Mouse (Mus musculus): ENCODE results near the gene Vav2. TPM values are rescaled to one million over a fixed set of nuclear protein-coding genes. Genes with fewer than 3 reads are reported as not detected.
A peak's percentile ranks its signal among the peaks of the same experiment; 100 is the strongest.

Gene Vav2
- total RNA-seq, 2 experiments from 2014 or later: 3.1 to 3.9 TPM

DNA sequence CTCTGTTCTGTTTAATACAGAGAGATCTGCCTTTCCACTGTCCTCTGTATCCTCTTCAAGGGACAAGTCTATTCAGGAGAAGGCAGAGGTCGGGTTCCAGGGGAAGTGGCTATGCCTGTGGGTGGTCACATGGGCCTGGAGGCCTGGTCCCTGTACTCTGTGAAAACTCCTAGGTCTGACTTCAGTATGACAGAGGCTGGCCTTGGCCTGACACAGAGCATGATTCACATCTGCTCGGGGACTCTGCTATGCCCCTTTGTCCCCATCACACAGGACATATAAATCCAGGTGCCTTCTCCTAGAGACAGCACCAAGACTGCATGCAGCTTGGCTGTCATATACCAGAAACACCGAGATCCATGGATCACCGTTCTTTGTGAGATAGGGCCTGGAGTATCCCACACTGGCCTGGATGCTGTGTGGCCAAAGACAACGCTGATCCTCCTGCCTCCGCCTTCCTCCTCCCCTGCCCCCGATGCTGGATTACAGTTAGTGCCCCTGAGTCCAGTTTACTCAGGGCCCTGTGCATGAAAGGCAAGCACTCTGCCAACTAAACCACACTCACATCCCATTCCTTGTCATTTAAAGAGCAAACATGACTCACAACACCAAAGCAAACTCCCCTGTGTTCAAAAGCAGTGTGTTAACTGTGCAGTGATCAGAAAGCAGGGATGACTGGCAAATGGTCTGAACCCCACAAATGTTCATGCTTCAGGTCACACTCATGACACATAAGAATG is 139.7 kb downstream of the Vav2 start:
- no peak for DNase-seq
- intact Hi-C loops (cut with DNase I): loop anchor here (10.0 kb wide), 1 partner anchor 228 kb away; the partner anchor contains the start of gene Wdr5

DNA sequence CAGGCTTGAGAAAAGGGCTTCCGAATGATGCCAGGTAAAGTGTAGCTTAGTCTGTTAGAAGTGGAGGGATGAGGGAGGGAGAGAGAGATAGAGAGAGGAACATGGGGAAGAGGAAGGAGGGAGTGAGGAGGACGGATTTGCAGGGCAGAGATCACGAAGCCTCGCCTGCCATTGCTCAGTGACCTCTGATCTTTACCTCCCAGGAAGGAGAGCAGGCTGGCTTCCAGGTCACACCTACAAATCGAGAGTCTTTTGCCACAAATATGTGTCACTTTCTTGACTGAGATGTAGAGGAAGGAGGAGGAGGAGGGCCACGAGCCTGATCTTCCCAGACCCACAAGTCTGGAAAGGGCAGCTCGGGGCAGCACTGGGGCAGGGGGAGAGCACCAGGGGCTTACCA is 142.4 kb downstream of the Vav2 start:
- intact Hi-C loops (cut with DNase I): loop anchor here (10.0 kb wide), 1 partner anchor 230 kb away; the partner anchor contains the start of gene Wdr5
- no peak for DNase-seq

DNA sequence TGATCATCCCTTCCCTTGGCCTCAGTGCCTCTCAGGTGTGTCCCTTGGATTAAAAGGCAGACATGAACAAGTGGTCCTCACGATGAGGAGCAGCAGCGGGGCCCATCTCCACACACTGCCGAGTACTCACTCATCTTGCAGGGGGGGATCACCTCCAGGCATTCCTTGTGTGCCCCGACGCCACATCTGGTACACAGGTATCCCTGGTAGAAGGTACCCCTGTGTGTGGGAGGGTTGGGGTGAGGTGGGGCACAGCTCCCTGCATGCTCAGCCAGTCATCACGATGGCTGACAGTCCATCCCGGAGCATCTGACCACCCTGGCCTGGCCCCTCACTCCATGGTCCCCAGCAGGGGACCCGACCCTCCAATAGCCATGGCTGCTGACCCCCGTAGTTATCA is 145.1 kb downstream of the Vav2 start:
- DNase-seq: no peak
- intact Hi-C loops (cut with DNase I): loop anchor here (2.0 to 10.0 kb wide), 2 partner anchors 147 to 233 kb away; partner anchors contain the start of gene Wdr5

DNA sequence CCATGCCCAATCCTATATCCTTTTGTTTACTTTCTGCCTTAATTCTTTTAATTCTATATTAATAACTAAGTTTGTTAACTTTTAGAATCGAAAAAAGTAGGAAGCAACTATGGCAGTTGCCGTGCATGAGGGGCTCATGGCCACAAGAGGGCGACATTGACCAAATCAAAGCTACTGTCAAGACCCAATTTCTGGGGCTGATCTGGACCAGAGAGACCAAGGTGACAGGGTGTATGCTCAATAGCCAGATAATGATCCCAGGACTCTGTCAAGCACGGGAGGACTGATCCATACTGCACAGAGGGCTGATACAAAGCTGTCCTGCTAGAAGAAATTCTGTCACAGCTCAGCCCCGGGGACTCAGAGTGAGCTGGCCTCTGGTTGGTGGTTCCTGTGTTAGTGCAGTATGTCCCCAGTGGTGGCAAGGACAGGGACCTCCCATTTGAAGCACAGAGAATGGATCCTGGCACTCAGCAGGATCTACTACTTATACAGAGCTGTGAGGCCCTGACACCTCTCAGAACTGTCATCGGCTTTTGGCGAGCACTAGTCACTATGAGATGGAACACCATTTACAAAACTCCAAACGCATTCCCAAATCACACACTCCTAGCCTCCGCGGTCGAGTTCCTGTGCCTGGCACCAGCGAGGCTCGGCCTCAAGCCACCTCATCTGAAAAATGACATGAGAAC is 145.8 kb downstream of the Vav2 start:
- intact Hi-C loops (cut with DNase I): loop anchor here (2.0 to 10.0 kb wide), 2 partner anchors 148 to 234 kb away; partner anchors contain the start of gene Wdr5
- peak; percentile 41 to 49 for DNase-seq

DNA sequence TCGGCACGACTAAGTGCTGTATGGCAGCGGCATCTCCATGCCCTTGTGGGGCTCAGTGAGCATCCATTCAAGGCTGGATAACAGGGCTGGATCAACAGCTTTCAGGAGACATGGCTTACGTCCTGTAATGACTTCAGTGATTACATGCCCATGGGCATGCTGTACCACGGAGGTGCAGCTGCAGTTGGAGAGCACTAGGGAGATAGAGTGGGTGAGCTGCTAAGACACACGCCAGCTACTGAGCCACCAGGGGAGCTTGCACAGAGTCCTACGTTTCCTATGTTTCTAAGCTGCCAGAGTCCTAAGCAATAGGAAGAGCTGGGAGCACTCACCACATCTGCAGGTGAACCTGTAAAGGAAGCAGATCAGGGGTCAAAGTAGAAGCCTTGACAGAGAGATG is 148.0 kb downstream of the Vav2 start:
- intact Hi-C loops (cut with DNase I): no loop called here
- no peak for DNase-seq

DNA sequence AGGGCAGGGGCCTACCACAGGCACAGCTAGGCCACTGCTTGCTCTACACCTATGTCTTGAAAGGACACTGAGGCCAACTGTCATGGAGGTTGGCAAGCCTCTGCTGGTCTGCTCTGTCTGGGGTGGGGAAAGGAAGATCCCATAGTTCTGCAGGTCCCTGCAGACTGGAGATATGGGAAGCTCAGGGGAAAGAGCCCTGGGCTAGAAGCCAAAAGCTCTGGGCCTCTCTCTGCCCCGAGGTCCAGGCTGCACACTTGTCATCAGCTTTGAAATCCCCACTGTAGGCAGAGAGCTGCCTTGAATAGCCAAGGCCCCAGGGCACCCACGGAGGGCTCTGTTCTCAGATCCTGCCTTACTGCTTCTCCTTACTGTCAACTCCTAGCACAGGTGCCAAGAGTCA is 158.5 kb downstream of the Vav2 start:
- DNase-seq: no peak
- intact Hi-C loops (cut with DNase I): no loop called here

DNA sequence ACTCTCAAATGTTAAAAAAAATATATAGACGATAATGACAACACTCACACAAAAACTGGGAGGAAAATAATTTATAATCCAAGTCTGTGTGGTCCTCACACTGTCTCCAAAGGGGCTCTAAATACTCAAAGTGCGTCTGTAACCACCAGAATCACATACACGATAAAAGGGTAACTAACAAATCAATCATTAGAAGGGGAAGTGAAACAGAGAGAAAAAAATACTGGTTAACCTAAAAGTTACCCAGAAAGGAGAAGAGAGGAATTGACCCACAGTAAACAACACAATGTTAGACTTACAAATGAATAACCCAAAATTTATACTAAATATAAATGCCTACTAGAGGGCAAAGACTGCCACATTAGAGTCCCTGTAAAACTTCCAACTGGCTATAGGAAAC is 161.0 kb downstream of the Vav2 start:
- intact Hi-C loops (cut with DNase I): no loop called here
- DNase-seq: no peak

DNA sequence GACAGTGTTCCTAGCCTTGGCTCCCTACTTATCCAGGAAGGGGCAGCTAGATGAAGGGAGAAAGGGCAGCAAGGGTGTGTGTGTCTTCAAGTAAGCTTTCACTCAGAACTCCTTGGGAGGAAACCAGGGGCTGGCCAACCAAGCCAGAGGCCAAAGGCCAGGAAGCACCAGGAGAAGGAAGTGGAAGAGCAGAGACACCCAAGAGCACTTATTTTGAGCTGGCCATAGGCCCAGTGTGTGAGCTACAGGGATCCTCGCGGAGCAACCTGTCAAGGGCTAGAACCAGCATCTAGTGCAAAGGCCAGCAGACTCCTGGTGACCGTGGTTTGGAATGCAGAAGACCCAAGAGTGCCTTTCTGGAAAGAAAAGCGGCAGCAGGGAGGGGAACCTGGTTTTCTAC is 163.8 kb downstream of the Vav2 start:
- intact Hi-C loops (cut with DNase I): no loop called here
- DNase-seq: no peak

DNA sequence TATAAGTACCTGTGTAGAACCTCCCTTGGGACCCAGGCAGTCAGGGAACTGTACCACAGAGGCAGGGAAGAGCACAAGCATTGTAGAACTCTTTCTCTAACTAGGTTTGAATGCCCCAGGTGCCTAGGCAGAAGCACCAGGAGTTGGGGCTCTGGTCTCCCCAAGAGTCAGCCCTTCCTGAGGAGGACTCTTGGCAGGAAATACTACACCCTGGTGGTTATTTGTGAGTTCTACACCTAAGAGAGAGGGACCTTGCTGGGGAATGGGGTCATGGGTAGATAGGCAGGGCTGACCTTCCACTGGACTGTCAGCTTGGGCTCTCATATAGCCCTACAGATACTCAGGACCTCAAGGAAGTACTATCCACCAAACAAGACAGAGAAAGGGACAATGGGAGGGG is 175.4 kb downstream of the Vav2 start:
- no peak for DNase-seq
- intact Hi-C loops (cut with DNase I): no loop called here

DNA sequence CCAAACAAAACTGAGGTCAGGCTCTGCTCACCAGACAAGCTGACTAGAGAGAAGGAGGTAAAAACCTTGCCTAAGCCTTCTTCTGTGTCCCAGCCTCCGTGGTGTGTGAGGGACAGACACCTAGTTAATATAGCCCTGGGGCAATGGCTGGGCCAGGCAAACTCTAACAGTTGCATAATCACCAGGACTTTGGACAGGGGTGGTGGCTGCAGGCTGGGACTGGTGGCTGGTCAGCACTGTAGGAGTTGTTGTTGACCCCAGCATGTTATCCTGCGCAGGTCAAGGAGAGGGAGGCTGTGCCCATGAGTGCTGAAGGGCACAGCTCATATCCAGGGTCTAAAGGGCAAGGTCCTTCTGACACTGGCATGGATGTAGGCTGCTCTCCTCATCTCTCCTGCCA is 178.6 kb downstream of the Vav2 start, which contains the start of gene Sardh:
Gene Sardh, minus strand, starts transcription at position 127 of the 400 bp plus-strand sequence.
- intact Hi-C loops (cut with DNase I): no loop called here
- no peak for DNase-seq

DNA sequence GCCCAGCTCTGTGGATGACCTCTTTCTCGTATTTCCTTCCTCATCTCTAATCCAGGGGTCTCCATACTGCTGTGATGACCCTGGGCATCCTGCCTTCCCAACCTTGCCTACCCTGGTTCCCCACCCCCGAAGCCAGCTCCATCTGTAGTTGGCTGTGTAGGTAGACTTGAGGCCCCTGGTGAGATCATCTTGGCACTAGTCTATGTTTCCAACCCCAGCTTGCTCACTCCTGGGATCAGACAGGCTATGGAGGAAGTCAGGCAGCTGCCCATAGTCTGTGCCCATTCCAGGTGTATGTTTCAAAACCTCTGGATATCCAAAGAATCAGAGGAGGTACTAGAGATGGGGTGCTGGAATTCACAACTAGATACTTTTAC is 179.4 kb downstream of the Vav2 start:
- intact Hi-C loops (cut with DNase I): no loop called here
- DNase-seq: no peak

DNA sequence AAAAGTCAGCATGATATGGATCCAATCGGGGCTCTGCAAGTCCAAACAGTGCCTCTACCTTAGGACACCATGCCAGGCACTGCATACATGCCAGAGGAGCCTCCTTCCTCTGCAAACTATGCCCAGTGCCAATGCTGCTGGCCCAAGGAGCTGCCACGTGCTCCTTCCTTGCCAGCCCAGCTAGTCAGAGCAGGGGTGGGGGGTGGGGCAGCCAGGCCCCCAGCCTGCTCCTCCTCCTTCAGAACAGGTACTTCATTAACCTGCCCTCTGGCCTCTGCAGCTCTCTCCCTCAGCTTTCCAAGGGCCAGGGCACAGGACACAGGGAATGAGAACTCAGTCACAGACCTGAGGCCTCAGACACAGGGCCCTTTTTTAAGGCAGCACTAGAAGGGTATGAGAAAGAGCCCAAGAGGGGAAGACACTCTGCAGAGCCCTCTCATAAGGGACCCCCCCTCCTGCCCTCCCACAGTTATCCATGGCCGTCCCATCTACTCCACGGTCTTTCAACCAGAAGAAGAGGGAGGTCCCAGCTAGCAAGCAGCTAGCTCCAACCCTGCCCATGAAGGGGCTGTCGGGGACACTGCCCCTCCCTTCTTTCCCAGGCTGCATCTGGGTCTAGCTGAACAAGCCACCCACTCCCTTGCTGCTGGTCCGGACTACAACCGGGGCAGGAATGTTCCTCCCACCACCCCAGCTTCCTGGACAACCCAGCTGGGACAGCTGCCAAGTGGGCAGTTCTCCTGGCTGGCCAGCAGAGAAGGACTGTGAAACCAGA is 179.9 kb downstream of the Vav2 start:
- intact Hi-C loops (cut with DNase I): no loop called here
- DNase-seq: peak; percentile 77 to 91

DNA sequence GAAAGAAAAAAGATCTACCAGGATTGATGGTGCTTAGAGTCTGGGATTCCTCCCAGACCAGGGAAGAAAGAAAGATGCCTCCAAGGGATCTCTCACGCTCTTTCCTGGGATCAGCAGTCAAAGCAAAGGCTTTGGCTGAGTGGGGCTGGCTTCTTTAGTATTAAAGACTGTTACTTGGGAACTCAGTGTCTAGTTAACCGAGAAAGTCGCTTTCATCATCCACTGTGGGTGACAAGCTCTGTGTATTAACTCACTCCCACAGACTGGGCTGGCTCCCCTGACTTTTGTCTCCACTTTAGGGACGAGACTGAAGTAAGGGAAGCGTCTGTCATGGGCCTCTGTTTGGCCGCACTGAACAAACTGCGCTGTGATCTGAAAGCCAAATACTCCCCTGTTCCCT is 180.9 kb downstream of the Vav2 start:
- DNase-seq: no peak
- intact Hi-C loops (cut with DNase I): no loop called here

DNA sequence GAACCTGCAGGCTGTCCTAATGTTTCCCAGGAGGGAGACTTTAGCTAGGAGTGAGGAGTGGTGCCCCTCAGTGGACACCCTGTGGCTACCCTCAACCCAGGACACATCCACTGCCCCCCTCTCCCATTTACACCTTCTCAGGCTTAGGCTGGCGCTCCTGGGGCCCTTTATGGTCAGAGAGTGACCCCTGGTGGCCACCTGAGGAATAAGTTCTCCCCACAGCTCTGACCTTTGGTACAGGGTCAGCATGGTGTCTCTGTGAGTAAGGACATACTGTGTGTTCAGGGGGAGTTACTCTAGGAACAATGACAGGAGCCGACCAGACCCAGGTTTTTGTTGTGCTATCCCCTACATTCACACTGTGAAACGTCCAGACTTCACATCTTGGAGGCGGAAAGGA is 189.5 kb downstream of the Vav2 start:
- DNase-seq: peak; percentile 50 to 57
- intact Hi-C loops (cut with DNase I): loop anchor here (1.0 kb wide), 1 partner anchor 194 kb away; no protein-coding TSS in a partner anchor

DNA sequence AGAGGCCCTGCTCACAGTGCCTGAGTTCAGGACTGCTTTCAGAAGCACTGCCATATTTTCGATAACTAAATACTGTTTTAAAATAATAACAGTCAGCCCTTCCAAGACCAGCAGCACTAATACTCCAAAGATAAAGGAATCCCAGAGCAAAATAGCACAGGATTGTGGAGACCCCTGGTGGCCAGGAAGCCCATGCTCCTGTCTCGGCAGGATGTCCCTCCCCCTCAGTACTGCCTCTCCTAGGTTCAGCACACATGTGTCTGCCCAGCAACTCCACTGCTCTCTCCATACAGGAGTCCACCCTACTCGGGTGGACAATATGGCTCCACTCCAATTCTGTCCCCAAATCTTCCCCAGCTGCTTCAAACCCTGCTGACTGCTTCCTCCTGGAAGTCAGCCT is 191.1 kb downstream of the Vav2 start:
- DNase-seq: peak; percentile 52 to 61
- intact Hi-C loops (cut with DNase I): loop anchor here (1.0 to 2.0 kb wide), 2 partner anchors 109 to 157 kb away; partner anchors contain the start of gene Adamtsl2

DNA sequence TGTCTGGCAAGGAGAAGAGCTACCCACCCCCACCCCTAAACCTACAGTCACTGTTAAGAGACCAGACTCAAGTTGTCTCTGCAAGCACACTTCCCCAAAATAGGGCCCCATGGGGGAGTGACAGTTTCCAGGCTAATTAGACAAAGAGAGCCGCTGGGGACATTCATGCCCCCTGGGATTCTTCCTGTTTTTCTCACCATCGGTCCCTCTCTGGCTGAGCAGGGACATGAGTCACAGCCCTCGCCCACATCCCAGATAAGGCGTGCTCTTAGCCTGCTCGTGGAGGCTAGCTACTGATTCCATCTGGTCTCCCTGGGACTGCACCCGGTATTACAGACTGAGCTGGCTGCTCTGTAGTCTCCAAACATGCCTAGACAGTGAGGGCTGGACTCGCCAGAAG is 194.5 kb downstream of the Vav2 start:
- DNase-seq: no peak
- intact Hi-C loops (cut with DNase I): no loop called here

DNA sequence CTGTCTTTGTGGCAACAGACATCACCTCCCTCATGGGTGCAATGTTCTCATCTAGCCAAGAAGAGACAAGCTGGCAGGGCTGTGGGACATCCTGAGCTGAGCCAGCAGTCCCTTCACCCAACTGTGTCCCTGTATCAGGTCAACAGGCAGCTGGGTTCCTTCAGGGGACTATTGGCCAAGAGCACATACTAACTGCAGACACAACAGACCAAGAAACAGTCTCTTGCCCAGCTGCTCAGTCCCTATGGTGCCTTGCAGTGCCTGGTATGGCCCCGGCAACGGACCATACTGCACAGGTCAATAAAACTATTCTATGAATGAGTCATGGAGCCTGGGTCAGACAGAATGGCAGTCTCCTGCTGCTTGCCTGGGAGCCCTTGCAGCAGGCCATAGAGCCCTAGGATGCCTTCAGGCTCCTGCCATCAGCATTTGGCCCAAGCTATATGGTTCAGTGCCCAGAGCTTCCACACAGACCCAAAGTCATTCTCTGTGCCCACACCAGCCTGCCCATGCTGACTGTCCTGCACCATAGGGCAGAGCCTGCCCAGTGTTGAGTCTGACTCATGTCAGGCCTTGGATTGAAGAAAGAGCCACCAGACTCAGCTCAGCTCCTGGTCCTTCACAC is 197.2 kb downstream of the Vav2 start:
- intact Hi-C loops (cut with DNase I): no loop called here
- DNase-seq: no peak

DNA sequence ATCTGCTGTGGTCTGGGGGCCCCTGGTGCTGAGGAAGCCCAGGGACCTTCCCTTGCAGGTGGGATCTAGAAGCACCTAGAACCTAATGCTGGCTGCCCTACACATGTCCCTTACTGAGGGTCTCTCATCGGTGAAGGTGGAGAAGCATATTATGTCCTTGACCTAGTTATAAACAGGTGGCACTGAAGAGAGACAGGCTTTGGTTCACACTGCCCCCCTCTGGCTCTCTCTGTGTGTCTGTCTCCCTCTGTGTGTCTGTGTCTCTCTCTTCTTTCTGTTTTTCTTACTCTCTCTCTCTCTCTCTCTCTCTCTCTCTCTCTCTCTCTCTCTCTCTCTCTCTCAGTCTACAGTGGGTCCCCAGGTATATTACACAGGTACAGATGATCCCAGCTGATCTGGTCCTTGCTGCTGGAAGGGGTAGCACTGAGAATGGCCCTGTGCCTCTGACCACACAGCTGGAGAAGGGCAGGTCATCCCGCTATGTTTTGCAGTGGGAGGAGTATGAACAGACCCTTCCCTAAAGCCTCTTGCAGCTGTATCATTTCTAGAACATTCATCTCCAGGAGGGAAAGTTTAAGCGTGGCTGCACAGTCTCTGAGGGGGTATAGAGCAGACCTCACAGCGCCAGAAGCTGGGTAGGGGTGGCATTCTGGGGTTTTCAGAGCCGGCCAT is 197.9 kb downstream of the Vav2 start:
- no peak for DNase-seq
- intact Hi-C loops (cut with DNase I): no loop called here

DNA sequence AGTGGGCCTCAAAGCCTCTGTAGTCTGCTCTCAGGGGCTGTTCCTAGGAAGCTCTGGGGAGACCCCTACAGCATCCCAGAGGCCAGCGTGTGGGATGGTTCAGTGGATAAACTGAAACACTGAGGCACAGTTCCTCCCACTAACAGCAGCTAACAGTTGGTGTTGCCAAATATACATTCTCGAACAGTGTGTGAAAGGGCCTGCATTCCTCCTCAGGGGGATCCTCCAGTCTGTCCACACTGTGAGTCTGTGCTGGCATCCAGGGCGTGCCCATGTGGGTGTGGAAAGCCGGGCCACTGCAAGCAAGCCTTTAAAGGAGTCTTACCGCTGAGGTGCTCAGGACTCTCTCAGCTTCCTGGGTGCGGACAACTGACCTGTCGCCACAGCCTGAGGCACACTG is 200.3 kb downstream of the Vav2 start:
- intact Hi-C loops (cut with DNase I): no loop called here
- no peak for DNase-seq

DNA sequence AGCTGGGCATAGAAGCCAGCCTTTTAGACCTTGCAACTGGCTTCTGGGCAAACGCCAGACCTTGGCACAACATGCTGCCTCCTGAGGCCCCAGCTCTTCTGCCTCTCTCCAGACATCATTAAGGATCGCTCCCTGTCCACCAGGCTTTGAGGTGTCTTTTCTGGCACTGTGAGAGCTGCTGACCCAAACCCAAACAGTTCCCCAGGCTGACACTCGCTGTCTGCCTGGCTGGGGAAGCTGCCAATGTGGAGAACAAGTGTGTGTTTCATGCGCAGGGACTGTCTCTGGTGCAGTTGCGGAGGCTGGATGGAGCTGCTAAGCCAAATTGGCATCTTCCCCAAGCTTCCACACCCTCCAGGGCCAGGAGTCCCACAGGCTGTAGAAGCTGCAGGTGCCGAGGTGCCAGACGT is 203.8 kb downstream of the Vav2 start:
- no peak for DNase-seq
- intact Hi-C loops (cut with DNase I): no loop called here
